Mouse (Mus musculus) layer of hippocampus, postnatal 10 days (tissue): ENCODE data around the gene Igsf23. TPM values are rescaled to one million over a fixed set of nuclear protein-coding genes. Genes with fewer than 3 reads are reported as not detected.
"Not testable (repeated sequence)": the region's sequence is repeated elsewhere in the genome, so short reads cannot be mapped to it uniquely, and the experiment has no call there.

Experiments used
- DNase-seq, 2 experiments: peaks; one replicate each; pipeline ENCODE4 v3.0.0; 2021; ENCODE audit warnings: low spot score in 2 of 2
- long read RNA-seq: library from polyadenylated mRNA; stranded (forward); transcript quantifications from one replicate; pipeline ENCODE4 v2.0.0, GENCODE M21; 2023
- total RNA-seq, 2 experiments: library from RNA; stranded (reverse); gene quantifications; 2 replicates each; pipeline ENCODE4 v1.2.3; 2021

Igsf23 gene
- total RNA-seq, result not detected
- long read RNA-seq, result 0 reads

DNA sequence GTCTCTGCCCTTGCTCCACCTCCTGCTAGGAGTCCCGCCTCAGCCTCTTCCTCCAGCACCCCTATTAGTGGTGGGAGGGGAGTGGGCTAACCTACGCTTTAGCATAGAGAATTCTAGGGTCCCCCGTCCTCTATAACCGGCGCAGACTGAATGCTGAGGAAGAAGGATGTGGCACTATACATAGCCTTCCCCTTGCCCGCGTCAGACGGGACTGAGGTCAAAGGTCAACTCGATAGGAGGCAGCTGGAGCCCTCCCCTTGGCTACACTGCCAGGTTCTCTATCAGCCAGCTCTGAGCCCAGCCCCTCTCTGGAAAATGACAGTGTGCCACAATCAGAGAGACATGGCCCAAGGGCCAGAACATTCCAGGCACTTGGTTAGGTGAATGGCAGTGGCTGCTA, at the start of gene Igsf23:
Gene Igsf23, minus strand, starts transcription at position 168 of the 400 bp plus-strand sequence.
- DNase-seq, result no peak

DNA sequence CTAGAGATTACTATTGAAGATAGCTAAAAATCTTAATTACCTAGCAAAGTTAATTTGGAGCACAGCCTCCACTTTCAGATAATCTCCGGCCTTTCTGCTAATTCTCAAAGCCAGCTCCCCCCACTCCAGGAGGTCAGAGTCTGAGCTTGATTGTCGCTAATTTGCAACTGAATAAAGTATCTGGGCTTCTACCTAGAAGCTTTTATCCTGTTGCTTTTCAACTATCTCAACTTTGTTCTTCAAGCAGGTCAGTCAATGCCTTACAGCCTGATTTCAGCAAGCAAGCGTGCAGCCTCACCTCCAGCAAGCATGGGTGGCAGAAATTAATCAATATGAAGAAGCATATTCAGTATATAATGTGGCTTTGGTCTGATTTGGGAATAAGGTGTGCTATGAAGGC, 46.2 kb upstream of the Igsf23 start:
- not testable (repeated sequence) for DNase-seq

DNA sequence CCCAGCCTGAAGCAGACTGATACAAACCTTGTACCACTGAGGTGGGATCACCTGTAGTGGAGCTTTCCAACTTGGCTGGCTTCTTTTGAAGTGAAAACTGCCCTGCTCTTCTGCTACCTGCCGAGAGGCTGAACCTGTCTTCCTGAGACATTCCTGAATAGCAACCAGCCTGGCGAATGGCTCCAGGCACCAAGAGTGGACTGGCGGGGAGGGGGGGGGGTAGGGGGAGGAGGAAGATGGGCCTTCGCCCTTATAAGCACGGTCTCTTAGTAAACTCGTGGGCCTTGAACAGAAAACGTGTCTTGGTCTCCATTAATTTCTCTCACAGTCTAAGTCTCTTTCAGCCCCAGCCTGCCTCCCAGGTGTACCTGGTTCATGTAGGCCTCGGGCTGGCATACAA, 40.6 kb upstream of the Igsf23 start, which contains the start of gene Nlrp9b:
Gene Nlrp9b, plus strand, starts transcription at position 301 of the 400 bp plus-strand sequence.
- DNase-seq, result not testable (repeated sequence)

DNA sequence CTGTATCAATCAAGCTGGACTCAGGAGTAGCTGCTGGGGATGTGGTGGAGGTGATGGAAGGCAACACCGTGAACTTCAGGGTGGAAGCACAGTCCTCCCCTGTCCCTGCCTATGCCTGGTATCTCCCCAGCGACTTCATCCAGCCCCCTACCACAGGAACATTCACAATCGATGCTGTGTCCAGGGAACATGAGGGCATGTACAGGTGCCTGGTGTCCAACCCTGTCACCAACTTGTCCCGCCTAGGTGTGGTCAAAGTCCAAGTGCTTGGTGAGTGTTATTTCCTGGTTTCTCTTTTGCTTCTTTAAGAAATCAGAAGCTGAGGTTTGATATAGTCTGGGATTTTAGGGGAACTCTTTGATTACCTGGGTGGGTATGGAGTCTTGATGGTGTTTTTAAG, 21.0 kb upstream of the Igsf23 start:
- DNase-seq, result no peak

DNA sequence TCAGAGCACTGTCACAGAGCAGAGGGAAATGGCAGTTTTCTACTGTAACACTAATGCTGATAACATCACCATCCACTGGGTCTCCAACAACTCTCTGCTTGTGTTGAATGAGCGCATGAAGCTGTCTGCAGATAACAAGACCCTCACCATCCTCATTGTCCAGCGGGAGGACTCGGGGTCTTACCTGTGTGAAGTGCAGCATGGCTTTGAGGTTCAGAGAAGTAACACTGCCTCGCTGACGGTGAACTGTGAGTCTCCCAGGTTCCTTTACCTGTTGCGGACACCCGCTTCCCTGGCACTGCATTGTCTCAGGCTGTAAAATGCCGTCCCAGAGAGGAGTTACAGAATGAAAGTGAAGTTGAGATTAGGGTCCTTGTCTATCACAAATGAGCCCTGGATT, 19.6 kb upstream of the Igsf23 start:
- no peak for DNase-seq

DNA sequence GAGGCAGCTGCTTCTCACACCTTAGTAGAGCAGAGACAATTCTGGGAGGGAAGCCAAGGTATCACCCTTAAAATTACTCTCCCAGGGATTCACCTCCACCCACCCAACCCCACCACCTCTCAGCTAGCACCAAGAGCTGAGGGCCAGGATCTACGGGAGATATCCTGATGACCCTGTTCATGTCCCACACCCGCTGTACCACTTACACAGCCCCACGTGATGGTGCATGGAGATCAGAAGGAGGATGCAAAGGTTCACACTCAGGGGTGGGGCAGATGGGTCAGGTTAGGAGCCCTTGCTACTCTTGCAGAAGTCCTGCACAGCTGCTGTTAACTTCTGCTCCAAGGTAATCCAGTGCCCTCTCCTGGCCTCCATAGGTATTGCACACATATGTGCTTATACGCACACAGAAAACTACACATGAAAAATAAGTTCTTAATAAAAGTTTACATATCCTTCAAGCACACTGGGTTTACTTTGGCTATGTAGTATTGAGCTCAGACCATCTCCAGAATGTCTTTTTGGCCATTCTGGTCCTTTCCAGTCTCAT, 19.1 kb upstream of the Igsf23 start:
- no peak for DNase-seq

DNA sequence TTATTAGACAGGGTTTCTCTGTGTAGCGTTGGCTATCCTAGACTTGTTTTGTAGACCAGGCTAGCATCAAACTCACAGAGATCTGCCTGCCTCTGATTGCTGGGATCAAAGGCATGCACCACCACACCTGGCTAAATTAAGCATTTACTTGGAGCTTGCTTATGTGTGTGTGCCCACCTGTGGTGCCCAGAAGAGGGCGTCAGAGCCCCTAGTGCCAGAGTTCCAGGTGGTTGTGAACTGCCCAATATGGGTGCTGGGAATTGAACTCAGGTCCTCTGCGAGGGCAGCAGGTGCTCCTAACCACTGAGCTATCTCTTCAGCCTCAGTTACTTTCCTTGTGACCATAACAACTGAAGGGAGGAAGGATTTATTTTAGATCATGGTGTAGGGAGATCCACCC, 18.6 kb upstream of the Igsf23 start:
- DNase-seq, result no peak

DNA sequence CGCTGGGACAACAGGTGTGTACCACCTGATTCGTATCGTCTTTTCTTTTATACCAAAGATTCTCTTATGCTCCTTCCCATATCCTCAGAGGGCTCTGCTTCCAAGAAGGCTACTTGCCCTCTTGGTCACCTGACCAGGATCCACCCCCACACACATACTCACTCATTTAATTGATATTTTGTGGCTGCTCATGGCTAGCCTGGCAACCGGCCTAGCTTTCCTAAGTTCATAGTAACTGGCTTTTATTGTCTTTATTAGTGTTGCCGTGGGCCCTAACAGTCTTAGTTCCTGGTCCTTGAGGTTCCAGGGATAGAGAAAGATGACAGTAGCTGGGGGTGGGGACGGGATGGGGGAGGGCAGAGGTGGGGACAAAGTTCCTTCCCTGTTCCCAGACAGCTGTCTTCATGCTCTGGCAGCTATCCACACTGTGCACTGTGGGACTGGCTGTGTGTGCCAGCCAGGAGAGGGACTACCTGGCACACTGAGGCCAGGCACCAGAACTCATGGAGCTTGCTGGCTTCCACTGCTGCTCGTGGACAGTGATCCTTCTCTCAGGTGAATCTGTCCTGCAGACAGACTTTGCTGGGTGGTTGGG, 14.5 kb upstream of the Igsf23 start, which contains the start of gene Ceacam20:
Gene Ceacam20, plus strand, starts transcription at position 428 of the 595 bp plus-strand sequence.
- DNase-seq, result no peak

DNA sequence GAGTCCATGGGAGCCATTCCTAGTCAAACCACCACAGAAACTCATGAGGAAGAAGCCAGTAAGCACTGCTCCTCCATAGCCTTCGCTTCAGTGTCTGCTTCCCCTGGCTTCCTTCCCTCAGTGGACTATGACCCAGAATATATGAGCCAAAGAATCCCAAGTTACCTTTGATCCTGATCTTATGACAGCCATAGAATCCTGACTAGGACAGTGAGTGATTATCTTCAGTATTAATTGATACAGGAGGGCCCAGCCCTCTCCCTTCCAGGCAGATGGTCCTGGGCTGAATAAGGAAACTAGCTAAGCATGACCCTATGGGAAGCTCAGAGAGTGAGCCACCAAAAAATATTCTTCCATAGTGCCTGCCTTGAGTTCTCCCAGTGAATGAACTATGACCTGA, 11.9 kb upstream of the Igsf23 start:
- DNase-seq, result peak in 1 of 2 experiments; percentile 5

DNA sequence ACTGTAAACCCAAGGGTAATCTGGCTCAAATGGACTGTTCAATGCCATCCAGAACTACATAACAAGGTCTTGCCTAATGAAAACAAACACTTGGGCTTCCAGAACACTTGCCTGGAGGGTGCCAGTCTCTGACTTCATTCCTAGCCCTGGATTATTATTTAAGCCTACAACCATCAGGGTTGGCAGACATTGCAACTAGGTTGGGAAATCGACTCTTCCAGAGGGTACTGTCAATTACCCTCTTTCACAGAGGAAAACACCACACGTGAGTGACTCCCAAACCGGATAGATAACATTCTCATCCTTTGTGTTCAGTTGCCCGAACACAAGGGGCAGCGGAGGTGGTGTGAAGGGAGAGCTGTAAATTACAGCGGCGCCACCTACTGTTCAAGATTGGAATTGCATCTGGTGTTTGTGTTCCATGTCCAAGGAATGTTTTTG, 5.8 kb upstream of the Igsf23 start:
- peak; percentile 93 for DNase-seq

DNA sequence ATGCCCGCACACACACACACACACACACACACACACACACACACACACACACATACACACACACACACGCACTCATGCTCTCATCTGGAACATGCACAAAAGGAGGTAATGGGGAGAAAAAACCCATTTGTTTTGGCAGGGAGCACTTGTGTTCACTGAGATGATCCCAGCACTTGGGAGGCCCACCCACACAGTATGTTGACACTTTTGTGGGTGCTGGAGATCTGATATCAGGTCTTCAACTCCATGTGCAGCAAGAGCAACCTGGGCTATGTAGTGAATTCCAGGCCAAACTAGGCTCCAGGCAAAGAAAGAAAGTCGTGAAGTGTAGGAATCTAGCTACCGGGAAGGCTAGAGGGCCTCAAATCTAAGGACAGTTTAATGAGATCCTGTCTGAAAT, 5.3 kb upstream of the Igsf23 start:
- no peak for DNase-seq

DNA sequence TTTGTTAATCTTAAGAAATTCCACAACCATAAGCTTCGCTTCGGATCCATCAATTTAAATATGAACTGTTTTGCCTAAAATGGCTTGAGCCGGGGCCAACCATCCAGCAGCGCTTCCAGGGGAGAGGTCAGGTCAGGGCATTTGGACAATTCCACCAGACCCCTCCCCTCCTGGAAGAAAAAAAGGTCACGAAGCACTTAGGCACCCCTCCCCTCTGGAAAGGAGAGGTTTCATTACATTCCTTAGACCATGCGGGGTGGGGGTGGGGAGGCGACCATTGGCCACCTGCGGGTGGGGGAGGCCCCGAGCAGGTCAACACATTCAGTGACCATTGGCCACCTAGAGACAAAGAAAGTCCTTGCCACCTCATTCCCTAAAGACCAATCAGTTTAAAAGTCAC, 2.5 kb upstream of the Igsf23 start:
- no peak for DNase-seq

DNA sequence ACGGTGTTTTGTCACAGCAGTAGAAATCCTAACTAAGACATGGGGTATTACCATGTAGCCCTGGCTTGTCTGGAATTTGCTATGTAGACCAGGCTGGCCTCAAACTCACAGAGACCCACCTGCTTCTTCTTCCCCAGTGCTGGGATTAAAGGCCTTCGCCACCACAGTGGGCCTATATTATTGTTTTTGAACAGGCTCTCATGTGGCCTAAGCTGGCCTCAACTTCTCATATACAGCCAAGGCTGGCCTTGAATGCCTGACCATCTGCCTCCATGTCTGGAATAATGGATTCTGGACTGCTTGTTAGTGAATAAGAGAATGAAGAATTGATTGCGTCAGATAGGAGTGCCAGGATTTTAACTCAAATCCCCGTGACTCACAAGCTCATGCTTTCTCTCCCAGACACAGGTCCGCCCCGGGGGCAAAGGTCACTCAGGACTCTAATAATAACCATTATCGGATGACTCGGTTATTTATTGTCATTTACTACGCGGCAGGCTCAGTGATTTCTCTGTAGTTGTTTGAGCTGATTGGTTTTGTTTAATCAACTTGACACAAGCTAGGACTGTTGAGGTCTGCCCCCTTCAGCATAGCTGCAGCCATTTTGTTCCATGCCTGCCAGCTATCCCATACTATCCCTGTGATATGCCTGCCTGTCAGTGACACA, 1.9 kb upstream of the Igsf23 start:
- DNase-seq, result no peak

DNA sequence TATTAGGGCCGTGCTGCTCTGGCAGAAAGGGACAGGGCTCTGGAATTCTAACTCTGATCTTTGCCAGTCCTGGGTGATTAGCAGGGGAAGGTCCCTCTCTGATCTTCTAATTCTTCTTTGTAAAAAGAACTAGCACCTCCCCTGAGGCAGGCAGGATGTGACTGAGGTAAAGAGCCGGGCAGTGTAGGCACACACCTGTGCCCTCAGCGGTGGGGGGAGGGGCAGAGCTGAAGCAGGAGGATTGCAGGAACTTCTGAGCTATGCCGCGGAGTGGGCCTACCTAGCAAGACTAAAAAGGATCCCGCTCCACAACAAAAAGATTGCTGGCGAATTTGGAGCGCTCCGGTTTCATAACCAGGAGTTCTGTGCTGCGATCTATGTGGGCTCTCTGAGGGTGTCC, 560 bp downstream of the Igsf23 start:
- no peak for DNase-seq

DNA sequence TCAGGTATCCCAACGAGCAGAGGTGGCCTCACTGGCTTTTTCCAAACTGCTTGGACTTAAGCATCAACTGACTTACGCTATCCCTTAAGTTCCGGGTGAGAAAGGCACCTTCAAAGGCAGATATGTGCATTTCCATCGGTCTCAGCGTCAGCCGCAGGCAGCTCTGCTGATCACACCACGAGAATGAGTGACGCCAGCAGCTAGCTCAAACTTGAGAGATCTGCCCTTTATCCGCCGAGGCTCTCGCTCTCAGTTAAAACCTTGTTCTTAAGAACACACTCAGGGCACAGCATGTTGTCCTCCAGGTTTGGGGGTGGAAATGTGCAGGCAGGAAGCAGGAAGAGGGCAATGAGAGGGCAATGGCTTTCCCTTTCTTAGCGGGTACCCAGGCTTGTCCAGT, 1.6 kb downstream of the Igsf23 start:
- no peak for DNase-seq

DNA sequence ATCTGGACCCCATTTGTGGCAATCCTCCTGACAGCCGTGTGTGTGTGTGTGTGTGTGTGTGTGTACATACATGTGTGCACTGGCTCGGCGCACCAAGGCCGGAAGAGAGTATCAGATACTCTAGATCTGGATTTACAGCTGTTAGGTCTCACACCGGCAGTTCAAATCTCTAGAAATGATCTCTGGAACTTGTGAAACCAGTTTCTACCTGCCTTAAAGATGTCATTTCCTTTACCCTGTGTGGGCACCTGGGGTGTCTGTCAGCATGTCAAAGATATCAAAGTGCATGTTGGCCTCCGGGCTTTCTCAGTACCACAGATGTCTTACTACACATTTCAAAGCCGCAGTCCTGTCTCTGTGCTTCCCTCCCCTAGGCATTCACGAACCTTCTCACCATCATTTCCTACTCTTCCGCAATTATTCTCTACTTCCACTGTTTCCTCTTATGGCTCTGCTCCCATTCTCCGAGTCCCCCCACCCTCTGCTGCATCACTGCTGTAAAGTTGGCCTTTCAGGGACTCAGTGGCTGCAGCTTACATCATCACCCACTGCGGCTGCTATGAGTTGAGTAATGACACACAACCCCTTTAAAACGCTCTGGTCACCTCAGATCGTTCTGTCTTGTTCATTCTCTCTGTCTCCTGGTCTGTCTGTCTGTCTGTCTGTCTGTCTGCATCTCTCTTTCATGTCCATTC, 4.6 kb downstream of the Igsf23 start:
- DNase-seq, result no peak

DNA sequence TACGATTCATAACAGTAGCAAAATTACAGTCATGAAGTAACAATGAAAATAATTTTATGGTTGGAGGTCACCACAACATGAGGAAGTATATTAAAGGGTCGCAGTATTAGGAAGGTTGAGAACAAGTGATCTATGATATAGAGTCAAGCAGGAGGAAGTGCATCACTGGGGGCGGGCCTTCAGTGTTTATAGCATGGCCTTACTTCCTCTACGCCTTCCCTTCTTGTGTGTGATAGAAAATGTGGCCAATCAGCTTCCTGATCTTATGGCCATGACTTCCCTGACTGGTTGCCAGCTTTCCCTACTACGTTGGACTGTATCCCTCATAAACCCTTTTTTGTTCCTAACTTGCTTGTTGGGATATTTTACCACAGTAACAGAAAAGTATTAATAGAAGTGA, 5.4 kb downstream of the Igsf23 start:
- no peak for DNase-seq

DNA sequence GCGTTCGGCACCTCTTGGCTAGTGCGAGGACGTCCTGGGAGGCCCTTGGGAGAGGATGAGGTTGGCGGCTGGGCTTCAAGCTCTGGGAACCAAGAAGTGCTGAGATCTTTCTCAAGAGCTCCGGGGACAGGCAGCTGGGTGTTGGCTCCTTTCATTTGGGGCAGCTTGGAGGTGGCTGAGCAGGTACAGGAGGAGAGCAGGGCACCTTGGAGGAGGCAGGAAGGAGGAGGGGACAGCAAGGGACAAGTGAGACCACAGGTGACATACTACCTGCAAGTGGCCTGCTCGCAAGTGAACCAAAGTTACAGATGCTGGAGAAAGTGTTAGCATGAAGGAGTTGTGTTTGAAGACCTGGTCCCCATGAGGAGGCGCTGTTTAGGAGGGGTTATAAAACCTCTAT, 5.8 kb downstream of the Igsf23 start:
- DNase-seq, result no peak

DNA sequence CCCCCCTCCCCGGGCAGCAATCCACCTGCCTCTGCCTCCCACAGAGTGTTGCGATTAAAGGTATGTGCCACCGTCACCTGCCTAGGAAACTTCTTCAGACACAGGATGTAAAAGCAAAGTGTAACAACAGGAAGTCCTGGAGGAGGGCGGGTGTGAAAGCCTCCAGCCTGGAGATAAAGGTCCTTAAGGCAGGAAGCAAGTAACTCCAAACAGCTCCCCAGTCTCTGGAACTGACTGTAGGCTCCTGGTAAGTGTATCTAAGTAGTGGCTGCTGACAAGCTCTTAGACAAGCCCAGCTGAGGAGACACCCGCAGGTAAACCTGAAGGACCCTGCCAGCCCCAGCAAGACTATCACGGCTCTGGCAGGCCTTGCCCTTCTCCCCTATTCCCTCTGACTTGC, 10.3 kb downstream of the Igsf23 start:
- no peak for DNase-seq

DNA sequence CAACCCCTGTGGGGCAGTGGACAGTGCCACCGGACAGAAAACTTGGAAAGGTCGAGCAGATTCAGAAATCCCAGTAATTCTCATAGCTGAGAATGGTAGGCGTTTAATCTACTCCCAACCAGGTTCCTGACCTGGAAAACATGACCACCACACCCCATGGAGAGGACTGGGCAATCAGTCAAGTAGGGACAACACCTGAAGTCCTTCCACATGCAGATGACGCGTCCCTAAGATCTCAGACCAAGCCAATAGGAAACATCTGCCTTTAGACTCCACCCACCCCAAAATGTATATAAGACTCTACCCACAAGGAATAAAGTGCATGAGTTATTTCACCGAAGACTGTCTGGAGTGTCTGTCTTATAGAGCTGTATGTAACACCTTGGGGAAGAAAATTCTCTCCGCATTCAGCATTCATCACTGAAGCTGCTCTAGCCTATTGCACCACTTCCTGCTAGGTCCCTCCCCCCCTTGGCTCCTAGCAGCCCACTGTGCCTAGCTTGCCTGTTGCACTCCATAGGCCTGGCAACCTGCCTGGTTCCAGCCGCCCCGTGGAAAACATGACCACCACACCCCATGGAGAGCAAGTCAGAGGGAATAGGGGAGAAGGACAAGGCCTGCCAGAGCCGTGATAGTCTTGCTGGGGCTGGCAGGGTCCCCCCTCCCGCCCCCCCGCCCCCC, 10.9 kb downstream of the Igsf23 start:
- DNase-seq, result peak; percentile 59 to 67

DNA sequence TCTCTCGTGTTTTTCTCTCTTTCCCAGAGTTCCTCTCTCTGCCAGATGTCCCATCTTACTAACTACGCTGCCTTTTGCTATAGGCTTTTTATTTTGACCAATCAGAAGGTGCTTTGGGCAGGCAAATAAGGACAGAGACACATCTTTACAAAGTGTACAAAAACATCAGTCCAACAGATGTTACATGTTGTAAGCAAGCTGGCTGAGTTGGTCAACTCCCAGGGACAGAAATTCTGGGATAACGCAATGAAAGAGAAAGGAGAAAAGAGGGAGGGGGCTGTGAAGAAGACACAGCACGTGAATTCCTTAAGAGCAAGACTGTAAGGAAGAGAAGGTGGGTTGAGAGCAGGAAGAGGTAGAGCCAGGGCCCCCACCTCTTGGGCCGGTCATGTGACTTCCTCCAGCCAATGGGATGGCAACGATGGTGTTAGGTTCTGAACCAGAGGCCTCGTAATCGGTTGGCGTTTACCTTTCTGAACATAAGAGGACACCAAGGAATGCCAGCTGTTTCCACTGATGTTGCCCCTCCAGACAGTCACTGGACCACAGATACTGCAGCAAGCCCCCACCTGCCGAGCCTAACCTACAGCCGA, 13.2 kb downstream of the Igsf23 start:
- no peak for DNase-seq
